Mouse (Mus musculus) heart, postnatal 14 days (tissue): ENCODE measurements around the gene Marveld3. TPM values are rescaled to one million over a fixed set of nuclear protein-coding genes. Genes with fewer than 3 reads are reported as not detected.

Experiments
- DNase-seq, 2 experiments: peaks; one replicate each; pipeline ENCODE4 v3.0.0; 2021 to 2022
- intact Hi-C: fragments of 180-260 bp; cut with DNase I; formaldehyde crosslinking; loops from one replicate; pipeline ENCODE4 v1.15.1; 2025
- total RNA-seq, 2 experiments: library from RNA; stranded (reverse); gene quantifications; 2 replicates each; pipeline ENCODE4 v1.2.3; 2021

Gene Marveld3
- total RNA-seq, 2 experiments from 2014 or later, result 0.29 to 0.31 TPM

DNA sequence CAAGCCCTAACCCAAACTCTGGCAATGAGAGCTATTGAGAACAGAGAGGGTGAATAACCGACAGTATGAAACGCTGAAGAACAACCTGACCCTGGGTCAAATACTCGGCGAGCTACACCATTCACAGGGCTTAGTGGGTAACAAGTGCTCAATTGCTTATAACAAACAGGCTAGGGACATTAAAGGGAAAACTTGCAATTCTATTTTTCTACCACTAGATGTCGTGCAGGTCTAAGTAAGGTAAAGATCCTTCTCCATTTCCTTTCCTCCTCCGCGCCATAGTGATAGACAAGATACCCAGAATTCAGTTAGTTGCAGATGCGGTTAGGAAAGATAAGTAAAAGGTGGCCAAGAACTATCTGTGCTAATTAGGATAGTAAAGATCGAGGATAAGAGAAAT is 8.3 kb upstream of the Marveld3 start:
- intact Hi-C loops, result loop anchor here (1.0 kb wide), 1 partner anchor 101 kb away; no protein-coding TSS in a partner anchor

GRCm38 (mm10) chr8:109968837-109969236 is 6.8 kb upstream of the Marveld3 start:
- intact Hi-C loops, result no loop called here
- DNase-seq, result no peak

More for the DNA sequence above, 8.3 kb upstream of the Marveld3 start:
- DNase-seq, result no peak

GRCm38 (mm10) chr8:109964106-109964505 is 2.1 kb upstream of the Marveld3 start:
- intact Hi-C loops, result no loop called here
- no peak for DNase-seq

DNA sequence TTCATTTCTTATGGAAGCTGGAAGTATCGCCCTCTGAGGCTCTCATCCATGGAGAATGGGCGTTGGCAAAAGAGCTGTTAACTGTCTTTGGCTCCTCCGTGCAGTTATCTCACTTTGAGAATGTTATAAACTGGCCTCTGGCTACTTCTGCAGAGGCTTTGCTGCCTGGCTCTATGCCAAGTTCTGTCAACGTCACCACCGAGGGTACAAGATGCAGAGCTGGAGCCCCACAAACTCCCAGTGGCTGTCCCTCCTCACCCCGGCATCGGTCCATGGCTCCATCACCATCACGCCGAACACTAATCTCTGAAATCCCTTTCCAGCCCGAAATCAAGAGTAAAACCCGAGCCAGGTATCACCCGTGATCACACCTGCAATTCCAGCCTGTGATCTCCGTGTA is 1.4 kb upstream of the Marveld3 start:
- intact Hi-C loops, result no loop called here
- DNase-seq, result no peak

GRCm38 (mm10) chr8:109962896-109963295 is 893 bp upstream of the Marveld3 start:
- DNase-seq, result no peak
- intact Hi-C loops, result no loop called here

GRCm38 (mm10) chr8:109959112-109959511 is 2.9 kb downstream of the Marveld3 start:
- peak in 1 of 2 experiments; percentile 1 for DNase-seq
- intact Hi-C loops, result no loop called here

DNA sequence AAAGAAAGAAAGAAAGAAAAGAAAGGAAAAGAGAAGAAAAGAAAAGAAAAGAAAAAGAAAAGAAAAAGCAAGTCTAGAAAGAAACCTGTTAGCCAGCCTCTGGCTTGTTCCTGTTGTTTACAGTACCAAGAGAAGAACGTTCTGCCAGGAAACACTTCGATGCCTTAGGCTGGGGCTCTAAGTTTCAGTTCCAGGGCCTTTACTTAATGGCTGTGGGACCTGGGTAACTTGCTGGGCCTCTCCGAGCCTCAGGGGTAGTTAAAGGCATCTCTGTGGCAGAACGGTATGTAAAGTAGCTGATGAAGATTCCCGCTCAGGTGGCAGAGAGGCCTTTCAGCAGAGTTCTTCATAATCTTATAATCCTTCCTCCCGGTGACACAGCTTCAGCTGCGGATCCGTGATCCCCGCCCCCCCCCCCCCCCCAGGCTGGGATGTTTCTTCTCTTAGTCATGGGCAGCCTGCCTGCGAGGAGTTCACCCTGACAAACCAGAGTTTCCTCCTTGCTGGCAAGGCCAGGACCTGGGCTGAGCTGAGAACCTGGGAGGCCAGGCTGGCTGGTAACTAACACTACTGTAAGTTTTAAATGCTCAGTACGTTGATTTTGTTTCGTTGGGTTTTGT is 3.9 kb downstream of the Marveld3 start:
- intact Hi-C loops, result no loop called here
- no peak for DNase-seq

DNA sequence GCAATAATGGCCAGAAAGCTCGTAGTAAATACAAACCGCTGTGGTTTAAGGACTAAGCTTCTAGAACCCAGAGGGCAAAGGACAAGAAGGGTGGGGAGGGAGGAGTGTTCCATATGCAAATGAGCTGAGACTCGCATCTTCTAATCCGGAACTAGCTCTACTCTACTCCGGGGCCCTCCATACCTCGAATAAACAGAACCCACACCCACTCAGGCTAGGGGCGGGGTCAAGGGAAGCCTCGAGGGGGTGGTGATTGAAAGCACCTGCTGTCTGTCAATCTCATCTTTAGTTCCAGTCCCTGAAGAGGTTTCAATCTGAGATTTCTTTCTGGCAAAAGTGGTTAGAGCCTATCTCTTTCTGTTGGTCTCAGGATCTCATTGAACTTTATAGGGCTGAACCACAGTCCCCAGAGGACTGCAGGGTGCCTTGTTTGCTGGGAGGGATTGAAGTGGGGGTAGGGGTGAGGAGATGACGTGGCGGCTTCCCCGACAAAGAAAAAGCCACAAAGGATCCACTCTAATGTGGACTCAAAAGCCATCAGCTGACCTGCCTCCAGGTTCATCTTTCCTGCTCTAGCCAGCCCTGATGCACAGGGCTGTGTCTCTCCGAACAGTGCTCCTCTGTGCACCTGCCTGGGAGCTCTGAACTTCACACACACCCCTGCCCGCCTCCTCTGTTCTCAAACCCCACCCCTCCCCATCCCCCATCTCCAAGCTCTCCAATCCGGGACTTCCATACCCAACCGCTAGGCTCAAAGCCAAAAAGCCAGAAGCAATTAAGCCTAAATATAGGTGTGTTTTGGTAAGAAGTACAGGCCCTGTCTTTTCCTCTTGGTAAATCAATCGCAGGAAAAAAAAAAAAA is 4.6 kb downstream of the Marveld3 start:
- intact Hi-C loops, result no loop called here
- no peak for DNase-seq

DNA sequence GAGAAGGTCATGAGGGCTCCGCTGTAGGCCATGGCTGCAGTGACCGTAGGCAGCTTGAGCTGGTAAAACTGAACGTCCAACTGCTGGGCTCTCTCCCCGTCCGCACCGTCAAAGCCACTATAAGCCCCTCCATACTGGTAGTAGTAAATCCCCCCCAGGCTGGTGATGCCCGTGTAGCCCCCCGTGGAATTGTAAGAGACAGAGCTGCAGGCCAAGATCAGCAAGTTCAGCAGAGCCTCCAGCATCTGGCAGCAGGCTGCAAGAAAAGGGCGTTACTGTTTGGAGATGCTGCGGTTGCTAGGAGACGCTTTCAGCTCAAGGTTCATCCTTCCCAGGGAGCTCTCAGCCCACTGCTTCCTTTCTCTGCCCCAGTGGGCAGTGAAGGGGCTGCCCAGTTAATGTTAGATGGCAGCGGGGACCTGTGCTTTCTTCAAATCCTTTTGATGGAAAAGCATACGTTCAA is 7.5 kb downstream of the Marveld3 start:
- peak in 1 of 2 experiments; percentile 21 for DNase-seq
- intact Hi-C loops, result no loop called here

- intact Hi-C loops, result no loop called here
- DNase-seq, result no peak
Measured at GRCm38 (mm10) chr8:109952171-109952570, 9.8 kb downstream of the Marveld3 start.

DNA sequence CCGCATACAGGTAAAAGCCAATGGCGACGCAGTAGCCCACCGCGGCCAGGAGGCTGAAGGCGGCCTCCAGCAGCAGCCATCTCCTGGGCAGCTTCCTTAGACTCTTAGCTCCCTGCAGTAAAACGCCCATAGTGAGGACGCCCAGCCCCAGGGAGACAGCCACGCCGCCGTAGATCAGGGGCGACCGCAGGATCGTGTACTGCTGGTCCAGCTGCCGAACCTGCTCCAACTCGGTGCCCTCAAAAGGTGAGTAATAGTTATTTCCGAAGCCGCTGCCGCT is 13.8 kb downstream of the Marveld3 start:
- no peak for DNase-seq
- intact Hi-C loops, result no loop called here

- intact Hi-C loops, result no loop called here
- DNase-seq, result no peak
Measured at GRCm38 (mm10) chr8:109947447-109948284, 14.3 kb downstream of the Marveld3 start.

DNA sequence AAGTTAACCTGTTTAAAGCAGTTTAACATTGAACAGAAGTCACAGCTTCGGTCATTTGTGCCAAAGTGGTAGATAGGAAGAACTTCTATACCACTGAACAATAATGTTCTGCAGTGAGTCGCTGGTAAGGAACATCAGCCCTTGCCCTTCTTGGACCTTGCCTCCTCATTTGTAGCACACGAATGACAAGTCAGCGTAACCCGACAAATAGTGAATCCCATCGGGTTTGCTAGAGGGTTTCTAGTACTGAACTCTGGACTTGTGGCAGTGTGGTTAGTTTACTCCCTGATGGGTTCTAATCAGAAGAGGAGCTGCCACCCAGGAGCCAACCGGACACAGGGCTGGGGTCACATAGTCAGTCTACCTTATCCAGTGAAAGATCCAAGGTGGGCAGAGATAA is 15.7 kb downstream of the Marveld3 start:
- intact Hi-C loops, result no loop called here

GRCm38 (mm10) chr8:109945694-109946093 is 16.3 kb downstream of the Marveld3 start:
- intact Hi-C loops, result no loop called here
- DNase-seq, result no peak

More for the DNA sequence above, 15.7 kb downstream of the Marveld3 start:
- no peak for DNase-seq

GRCm38 (mm10) chr8:109945153-109945632 is 16.8 kb downstream of the Marveld3 start:
- intact Hi-C loops, result no loop called here
- no peak for DNase-seq

- intact Hi-C loops, result no loop called here
Measured at GRCm38 (mm10) chr8:109941606-109942360, 20.2 kb downstream of the Marveld3 start.

DNA sequence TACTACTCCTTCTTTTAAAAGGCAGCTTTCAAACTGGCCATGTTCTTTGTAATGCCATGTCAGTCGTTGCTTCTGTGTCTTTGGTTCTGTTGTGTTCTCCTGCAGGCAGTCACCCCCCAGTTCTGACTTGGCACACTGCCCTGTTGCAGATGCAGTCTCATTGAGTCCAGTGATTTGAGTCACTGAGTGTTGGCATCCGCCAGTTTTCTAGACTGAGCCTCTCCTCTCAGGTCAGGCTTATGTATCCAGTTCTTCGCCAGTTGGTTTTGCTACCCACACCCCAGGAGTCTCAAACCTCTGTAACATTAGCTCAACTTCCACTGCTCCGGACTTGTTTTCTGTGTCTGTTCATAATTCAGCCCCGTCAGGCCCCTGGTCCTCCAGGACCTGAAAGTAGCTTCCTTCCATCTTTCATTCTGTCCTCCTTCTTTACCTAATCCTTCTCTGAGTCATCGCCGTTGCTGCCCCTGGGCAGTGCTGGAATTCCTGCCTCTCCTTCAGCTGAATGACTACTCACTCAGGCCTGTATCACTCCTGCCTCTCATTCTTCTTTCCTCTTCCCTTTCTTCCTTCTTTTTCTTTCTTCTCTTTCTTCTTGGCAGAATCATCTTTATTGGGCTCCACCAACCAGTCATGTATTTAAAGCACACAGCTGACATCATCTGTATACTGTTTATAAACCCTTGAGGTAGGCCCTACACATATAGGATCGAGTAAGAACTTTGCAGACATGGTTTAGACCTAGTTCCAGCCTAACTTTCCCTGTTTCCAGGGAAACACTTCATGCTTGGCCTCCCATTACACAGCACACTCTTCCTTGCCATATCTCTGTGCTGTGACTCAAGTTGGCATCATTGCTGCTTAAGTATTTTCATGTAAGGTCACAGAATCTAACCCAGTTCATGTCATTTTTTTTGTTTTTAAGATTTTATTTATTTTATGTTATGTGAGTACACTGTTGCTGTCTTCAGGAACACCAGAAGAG is 41.3 kb downstream of the Marveld3 start:
- intact Hi-C loops, result no loop called here
- peak; percentile 9 to 34 for DNase-seq

More at GRCm38 (mm10) chr8:109941606-109942360, 20.2 kb downstream of the Marveld3 start:
- no peak for DNase-seq

DNA sequence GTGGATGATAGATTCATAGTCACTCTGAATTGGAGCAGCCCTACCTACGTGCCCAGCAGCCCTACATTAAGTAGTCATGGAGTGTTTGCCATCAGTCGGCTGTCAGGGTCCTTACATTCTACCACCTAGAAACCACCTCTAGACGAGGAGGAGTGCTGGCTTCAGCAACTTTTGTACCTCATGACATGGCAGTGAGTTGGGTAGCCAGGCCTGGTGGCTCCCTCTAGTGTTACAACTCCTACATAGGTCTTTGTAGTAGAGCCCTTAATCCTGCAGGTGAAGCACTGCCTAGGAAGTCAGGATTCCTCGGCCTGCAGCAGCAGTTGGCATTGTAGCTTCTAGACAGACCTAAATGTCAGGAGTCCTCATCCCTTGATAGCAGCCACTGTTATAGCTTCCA is 44.7 kb downstream of the Marveld3 start:
- peak; percentile 21 to 53 for DNase-seq
- intact Hi-C loops, result loop anchor here (2.0 kb wide), 1 partner anchor 64 kb away; no protein-coding TSS in a partner anchor

DNA sequence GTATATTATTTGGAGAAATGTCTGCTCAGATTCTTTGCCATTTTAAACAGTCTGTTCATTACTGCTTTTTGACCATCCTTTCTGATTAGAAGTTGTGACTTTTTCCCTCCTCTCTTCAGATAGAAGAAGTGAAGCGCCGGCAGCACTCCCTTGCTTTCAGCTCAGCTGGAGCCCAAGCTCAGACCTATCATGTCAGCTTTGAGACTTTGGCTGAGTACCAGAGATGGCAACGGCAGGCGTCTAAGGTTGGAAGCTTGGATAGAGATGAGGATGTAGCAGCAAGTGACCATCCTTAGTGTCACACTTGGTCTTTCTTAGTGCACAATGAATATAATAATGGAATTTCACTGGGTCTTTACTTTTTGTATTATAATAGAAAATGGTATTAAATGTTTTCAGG is 54.6 kb downstream of the Marveld3 start:
- intact Hi-C loops, result no loop called here
- DNase-seq, result no peak
